Mouse (Mus musculus) adrenal gland, postnatal 14 days (tissue): ENCODE results near the gene Adam11. TPM values are rescaled to one million over a fixed set of nuclear protein-coding genes. Genes with fewer than 3 reads are reported as not detected.

Experiments used
- DNase-seq: peaks from one replicate; pipeline ENCODE4 v3.0.0; 2021; ENCODE audit warnings: mixed read lengths
- total RNA-seq: library from RNA; stranded (reverse); gene quantifications from 2 replicates; pipeline ENCODE4 v1.2.3, GENCODE M21; 2021

Gene Adam11
- total RNA-seq, 1 experiment from 2014 or later, result 10.3 TPM

- no peak for DNase-seq
These were observed 17.4 kb downstream of the Adam11 start for GRCm38 (mm10) chr11:102778597-102778996.

GRCm38 (mm10) chr11:102779081-102779638, 17.9 kb downstream of the Adam11 start:
- DNase-seq, result no peak

- no peak for DNase-seq
These were observed 18.6 kb downstream of the Adam11 start for GRCm38 (mm10) chr11:102779824-102780223.

- no peak for DNase-seq
These were observed 19.2 kb downstream of the Adam11 start for GRCm38 (mm10) chr11:102780271-102780985.

- DNase-seq, result no peak
These were observed 19.7 kb downstream of the Adam11 start for GRCm38 (mm10) chr11:102780986-102781351.

GRCm38 (mm10) chr11:102781523-102781922, 20.3 kb downstream of the Adam11 start:
- no peak for DNase-seq

- no peak for DNase-seq
These were observed 22.2 kb downstream of the Adam11 start for GRCm38 (mm10) chr11:102783443-102783842.

- no peak for DNase-seq
These were observed 26.5 kb downstream of the Adam11 start for GRCm38 (mm10) chr11:102787688-102788177.

- DNase-seq, result peak; percentile 48
These were observed 30.6 kb downstream of the Adam11 start for GRCm38 (mm10) chr11:102791682-102792445.

GRCm38 (mm10) chr11:102794157-102794556, 32.9 kb downstream of the Adam11 start:
- DNase-seq, result no peak

GRCm38 (mm10) chr11:102803453-102803852, 42.2 kb downstream of the Adam11 start:
- DNase-seq, result no peak

GRCm38 (mm10) chr11:102808246-102808645, 47.0 kb downstream of the Adam11 start:
- no peak for DNase-seq

GRCm38 (mm10) chr11:102810721-102811485, 49.7 kb downstream of the Adam11 start:
- no peak for DNase-seq

- no peak for DNase-seq
These were observed 53.6 kb downstream of the Adam11 start for GRCm38 (mm10) chr11:102814881-102815280.

- DNase-seq, result peak; percentile 70
These were observed 57.1 kb downstream of the Adam11 start for GRCm38 (mm10) chr11:102818121-102819020.

GRCm38 (mm10) chr11:102819021-102819782, 58.0 kb downstream of the Adam11 start, which contains the start of gene Gjc1:
Gene Gjc1, minus strand, starts transcription at chr11:102819700.
- DNase-seq, result peak; percentile 85

GRCm38 (mm10) chr11:102819783-102820385, 58.6 kb downstream of the Adam11 start:
- no peak for DNase-seq

GRCm38 (mm10) chr11:102820432-102820831, 59.2 kb downstream of the Adam11 start:
- DNase-seq, result no peak

GRCm38 (mm10) chr11:102821231-102821630, 60.0 kb downstream of the Adam11 start:
- no peak for DNase-seq

GRCm38 (mm10) chr11:102826476-102826875, 65.2 kb downstream of the Adam11 start:
- DNase-seq, result no peak
